Mouse (Mus musculus): ENCODE data around the gene Tmem87b. TPM values are rescaled to one million over a fixed set of nuclear protein-coding genes. Genes with fewer than 3 reads are reported as not detected.

Tmem87b gene
- polyA plus RNA-seq, 1 experiment from 2014 or later: 31.2 TPM

GRCm38 (mm10) chr2:128823893-128824292, 6.0 kb downstream of the Tmem87b start:
- Histone ChIP-seq H3K4me2 (replicated peaks) (no peak overlapping the region), H3K27ac (no peak overlapping the region), H3K9me3 (no peaks in the 10 kb centered on the region), H3K27me3 (no peaks in the 10 kb centered on the region), H3K9ac (no peak overlapping the region), H3K4me1 (peaks cover 3% of the 10 kb centered on the region), H3K36me3 (peaks cover 23% of the 10 kb centered on the region), H3K4me3 (no peak overlapping the region)
- ATAC-seq (ENCODE audit: insufficient number of reproducible peaks, insufficient read depth, low FRiP score, low TSS enrichment): no peak
- WGBS: 93% methylated on average over 5 of the region's 5 CpGs

DNA sequence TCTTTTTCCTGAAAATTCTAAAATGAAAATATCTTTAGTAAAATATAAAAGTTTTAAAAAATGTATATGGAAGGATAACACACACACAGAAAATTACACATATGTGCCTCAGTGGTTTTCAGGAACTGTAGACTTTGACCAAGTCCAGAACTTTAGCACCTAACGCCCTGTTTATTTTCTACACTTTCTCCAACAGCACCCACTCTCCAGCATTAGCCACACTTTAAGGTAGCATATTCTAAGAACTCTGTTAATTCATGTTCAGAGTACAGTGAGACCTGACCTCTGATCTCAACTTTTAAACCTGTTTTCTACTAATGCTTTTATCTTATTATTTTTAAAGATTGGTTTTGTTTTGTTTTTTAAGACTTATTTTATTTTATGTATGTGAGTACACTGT, 9.9 kb downstream of the Tmem87b start:
- no peak overlapping the region for H3K4me2 ChIP-seq (replicated peaks)
- WGBS: 93% methylated on average over 1 of the region's 1 CpGs
- peaks cover 43% of the 10 kb centered on the region for H3K36me3 ChIP-seq
- no peaks in the 10 kb centered on the region for H3K9me3 ChIP-seq
- no peaks in the 10 kb centered on the region for H3K27me3 ChIP-seq
- H3K4me1 ChIP-seq: no peaks in the 10 kb centered on the region
- H3K9ac ChIP-seq: no peak overlapping the region
- no peak overlapping the region for H3K4me3 ChIP-seq
- ATAC-seq (ENCODE audit: insufficient number of reproducible peaks, insufficient read depth, low FRiP score, low TSS enrichment): no peak
- no peak overlapping the region for H3K27ac ChIP-seq

- Histone ChIP-seq H3K27ac (no peak overlapping the region), H3K9me3 (no peaks in the 10 kb centered on the region), H3K36me3 (peaks cover 59% of the 10 kb centered on the region), H3K4me3 (no peak overlapping the region), H3K4me1 (no peaks in the 10 kb centered on the region), H3K9ac (no peak overlapping the region), H3K4me2 (replicated peaks) (no peak overlapping the region), H3K27me3 (no peaks in the 10 kb centered on the region)
- 89% methylated on average over 3 of the region's 3 CpGs for WGBS
- no peak for ATAC-seq (ENCODE audit: insufficient number of reproducible peaks, insufficient read depth, low FRiP score, low TSS enrichment)
Measured at GRCm38 (mm10) chr2:128832611-128833010, 14.7 kb downstream of the Tmem87b start.

- Histone ChIP-seq H3K9me3 (no peaks in the 10 kb centered on the region), H3K27ac (no peak overlapping the region), H3K4me2 (replicated peaks) (no peak overlapping the region), H3K4me1 (no peaks in the 10 kb centered on the region), H3K27me3 (no peaks in the 10 kb centered on the region), H3K9ac (no peak overlapping the region), H3K36me3 (peaks cover 62% of the 10 kb centered on the region), H3K4me3 (no peak overlapping the region)
- ATAC-seq (ENCODE audit: insufficient number of reproducible peaks, insufficient read depth, low FRiP score, low TSS enrichment): no peak
- WGBS: 92% methylated on average over 2 of the region's 2 CpGs
Measured at GRCm38 (mm10) chr2:128833035-128833434, 15.1 kb downstream of the Tmem87b start.

- no peak for ATAC-seq (ENCODE audit: insufficient number of reproducible peaks, insufficient read depth, low FRiP score, low TSS enrichment)
- H3K4me3 ChIP-seq: no peak overlapping the region
- H3K36me3 ChIP-seq: peaks cover 62% of the 10 kb centered on the region
- no peaks in the 10 kb centered on the region for H3K27me3 ChIP-seq
- WGBS: 88% methylated on average over 2 of the region's 2 CpGs
- no peaks in the 10 kb centered on the region for H3K9me3 ChIP-seq
- H3K9ac ChIP-seq: no peak overlapping the region
- no peak overlapping the region for H3K27ac ChIP-seq
- no peak overlapping the region for H3K4me2 ChIP-seq (replicated peaks)
- no peaks in the 10 kb centered on the region for H3K4me1 ChIP-seq
Measured at GRCm38 (mm10) chr2:128833435-128833834, 15.5 kb downstream of the Tmem87b start.

DNA sequence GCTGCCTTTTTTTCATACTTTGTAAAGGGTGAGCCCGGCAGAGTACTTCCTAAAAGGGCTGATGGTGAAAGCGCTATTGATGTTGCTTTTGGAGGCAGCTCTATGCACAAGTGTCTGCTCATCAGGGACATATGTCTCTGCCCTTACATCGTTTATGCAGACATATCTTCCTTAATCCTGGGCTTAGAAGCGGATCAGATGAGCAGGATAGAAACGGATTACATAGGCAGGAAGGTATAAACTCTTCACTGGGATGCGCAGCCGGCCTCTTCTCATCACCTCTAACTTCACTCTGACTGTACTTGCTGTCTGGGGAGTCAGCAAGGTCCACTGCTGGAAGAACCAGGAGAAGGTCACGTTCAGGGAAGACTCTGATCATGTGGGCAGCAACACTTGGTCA, 19.6 kb downstream of the Tmem87b start:
- 92% methylated on average over 8 of the region's 8 CpGs for WGBS
- H3K36me3 ChIP-seq: peaks cover 44% of the 10 kb centered on the region
- no peak for ATAC-seq (ENCODE audit: insufficient number of reproducible peaks, insufficient read depth, low FRiP score, low TSS enrichment)

GRCm38 (mm10) chr2:128838611-128839010, 20.7 kb downstream of the Tmem87b start:
- H3K36me3 ChIP-seq: peaks cover 55% of the 10 kb centered on the region
- no peak overlapping the region for H3K27ac ChIP-seq
- no peaks in the 10 kb centered on the region for H3K27me3 ChIP-seq
- no peak for ATAC-seq (ENCODE audit: insufficient number of reproducible peaks, insufficient read depth, low FRiP score, low TSS enrichment)
- no peak overlapping the region for H3K4me3 ChIP-seq
- no peaks in the 10 kb centered on the region for H3K9me3 ChIP-seq
- no peak overlapping the region for H3K4me2 ChIP-seq (replicated peaks)
- H3K9ac ChIP-seq: no peak overlapping the region
- H3K4me1 ChIP-seq: no peaks in the 10 kb centered on the region
- 92% methylated on average over 3 of the region's 3 CpGs for WGBS

More for the DNA sequence above, 19.6 kb downstream of the Tmem87b start:
- Histone ChIP-seq H3K4me1 (no peaks in the 10 kb centered on the region), H3K9ac (no peak overlapping the region), H3K9me3 (no peaks in the 10 kb centered on the region), H3K27ac (no peak overlapping the region), H3K4me3 (no peak overlapping the region), H3K27me3 (no peaks in the 10 kb centered on the region), H3K4me2 (replicated peaks) (no peak overlapping the region)

DNA sequence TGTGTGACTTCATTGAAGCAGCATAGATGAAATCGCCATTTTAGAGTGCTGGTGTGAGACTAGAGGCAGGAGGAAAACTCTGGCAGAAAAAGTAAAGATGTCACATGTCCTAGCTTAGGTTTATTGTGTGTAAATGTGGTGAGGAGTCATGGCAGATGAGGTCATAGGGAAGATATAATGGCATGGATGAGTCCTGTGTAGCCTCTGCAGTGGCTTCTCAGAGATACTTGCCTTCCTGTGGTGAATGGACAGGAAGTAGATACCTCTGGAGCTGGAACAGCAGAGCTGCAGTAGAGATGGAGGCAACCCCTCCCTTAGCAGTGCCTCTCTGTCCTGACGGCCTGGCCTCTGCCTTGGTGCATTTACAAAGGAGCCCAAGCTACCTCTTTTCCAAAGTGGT, 21.6 kb downstream of the Tmem87b start:
- no peaks in the 10 kb centered on the region for H3K27me3 ChIP-seq
- 88% methylated on average over 2 of the region's 2 CpGs for WGBS
- H3K4me3 ChIP-seq: no peak overlapping the region
- no peak overlapping the region for H3K9ac ChIP-seq
- no peak for ATAC-seq (ENCODE audit: insufficient number of reproducible peaks, insufficient read depth, low FRiP score, low TSS enrichment)
- H3K9me3 ChIP-seq: no peaks in the 10 kb centered on the region
- no peaks in the 10 kb centered on the region for H3K4me1 ChIP-seq
- no peak overlapping the region for H3K4me2 ChIP-seq (replicated peaks)
- no peak overlapping the region for H3K27ac ChIP-seq
- H3K36me3 ChIP-seq: peaks cover 52% of the 10 kb centered on the region

- H3K9ac ChIP-seq: no peak overlapping the region
- no peaks in the 10 kb centered on the region for H3K27me3 ChIP-seq
- no peaks in the 10 kb centered on the region for H3K4me1 ChIP-seq
- no peak overlapping the region for H3K4me3 ChIP-seq
- peaks cover 49% of the 10 kb centered on the region for H3K36me3 ChIP-seq
- H3K27ac ChIP-seq: no peak overlapping the region
- no peaks in the 10 kb centered on the region for H3K9me3 ChIP-seq
- 91% methylated on average over 8 of the region's 8 CpGs for WGBS
- no peak overlapping the region for H3K4me2 ChIP-seq (replicated peaks)
- ATAC-seq (ENCODE audit: insufficient number of reproducible peaks, insufficient read depth, low FRiP score, low TSS enrichment): no peak
Measured at GRCm38 (mm10) chr2:128842437-128842836, 24.5 kb downstream of the Tmem87b start.

DNA sequence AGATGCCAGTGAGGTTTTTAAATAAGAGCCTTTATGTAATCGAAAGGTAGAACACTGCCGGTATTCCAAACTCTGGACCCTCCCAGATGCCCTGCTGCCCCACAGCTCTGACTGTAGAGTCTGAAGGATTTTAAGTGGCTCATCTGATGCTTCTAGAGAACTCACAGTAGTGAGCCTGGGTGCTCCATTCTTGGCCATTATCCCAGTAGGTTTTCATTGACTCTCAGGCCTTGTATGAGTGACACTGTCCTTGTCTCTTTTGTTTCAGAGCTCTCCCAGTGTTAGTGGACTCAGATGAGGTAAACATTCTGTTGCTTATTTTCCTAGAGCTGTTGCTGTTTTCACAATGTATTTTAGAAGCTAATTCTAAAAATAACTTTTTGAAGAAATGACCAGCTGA, 32.1 kb downstream of the Tmem87b start:
- H3K27ac ChIP-seq: no peak overlapping the region
- no peaks in the 10 kb centered on the region for H3K27me3 ChIP-seq
- H3K9me3 ChIP-seq: no peaks in the 10 kb centered on the region
- H3K4me3 ChIP-seq: no peak overlapping the region
- WGBS: 92% methylated on average over 2 of the region's 2 CpGs
- H3K9ac ChIP-seq: no peak overlapping the region
- no peak overlapping the region for H3K4me2 ChIP-seq (replicated peaks)
- ATAC-seq (ENCODE audit: insufficient number of reproducible peaks, insufficient read depth, low FRiP score, low TSS enrichment): no peak
- no peaks in the 10 kb centered on the region for H3K4me1 ChIP-seq
- peaks cover 51% of the 10 kb centered on the region for H3K36me3 ChIP-seq

- H3K9me3 ChIP-seq: no peaks in the 10 kb centered on the region
- H3K9ac ChIP-seq: no peak overlapping the region
- no peaks in the 10 kb centered on the region for H3K27me3 ChIP-seq
- no peak overlapping the region for H3K27ac ChIP-seq
- 88% methylated on average over 1 of the region's 1 CpGs for WGBS
- H3K4me1 ChIP-seq: no peaks in the 10 kb centered on the region
- no peak overlapping the region for H3K4me3 ChIP-seq
- no peak overlapping the region for H3K4me2 ChIP-seq (replicated peaks)
- no peak for ATAC-seq (ENCODE audit: insufficient number of reproducible peaks, insufficient read depth, low FRiP score, low TSS enrichment)
- peaks cover 16% of the 10 kb centered on the region for H3K36me3 ChIP-seq
Measured at GRCm38 (mm10) chr2:128856673-128857072, 38.8 kb downstream of the Tmem87b start.

GRCm38 (mm10) chr2:128858962-128859361, 41.0 kb downstream of the Tmem87b start:
- H3K36me3 ChIP-seq: no peaks in the 10 kb centered on the region
- H3K27me3 ChIP-seq: 0 out of 2 replicates have a peak, but pooled peaks cover 2% of the 10 kb centered on the region
- WGBS: 84% methylated on average over 6 of the region's 6 CpGs
- H3K9me3 ChIP-seq: no peaks in the 10 kb centered on the region
- no peak overlapping the region for H3K4me3 ChIP-seq
- ATAC-seq (ENCODE audit: insufficient number of reproducible peaks, insufficient read depth, low FRiP score, low TSS enrichment): no peak
- H3K4me1 ChIP-seq: no peaks in the 10 kb centered on the region
- H3K4me2 ChIP-seq (replicated peaks): no peak overlapping the region
- no peak overlapping the region for H3K27ac ChIP-seq
- H3K9ac ChIP-seq: no peak overlapping the region

DNA sequence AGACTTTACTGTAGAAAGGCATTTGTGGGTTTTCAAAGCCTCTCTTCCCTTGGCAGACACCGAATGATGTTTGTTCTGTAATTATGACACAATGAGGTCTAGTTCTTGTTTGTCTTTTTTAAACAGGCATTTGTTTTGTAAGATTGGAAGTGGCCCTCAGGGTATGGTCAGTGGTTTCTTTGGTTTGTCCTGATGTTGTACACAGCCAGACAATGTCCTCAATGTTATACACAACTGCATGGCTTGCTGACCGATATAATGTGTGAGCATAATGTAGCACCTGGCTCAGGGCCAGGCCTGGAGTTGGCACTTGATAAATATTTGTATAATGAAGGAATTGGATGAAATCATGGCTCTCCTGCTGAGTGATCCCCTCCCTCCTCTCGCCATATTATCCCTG, 41.9 kb downstream of the Tmem87b start:
- 76% methylated on average over 3 of the region's 3 CpGs for WGBS
- no peak overlapping the region for H3K4me3 ChIP-seq
- ATAC-seq (ENCODE audit: insufficient number of reproducible peaks, insufficient read depth, low FRiP score, low TSS enrichment): no peak

More for the DNA sequence above, 41.9 kb downstream of the Tmem87b start:
- Histone ChIP-seq H3K4me2 (replicated peaks) (no peak overlapping the region), H3K4me1 (no peaks in the 10 kb centered on the region), H3K9ac (no peak overlapping the region), H3K27ac (no peak overlapping the region), H3K36me3 (no peaks in the 10 kb centered on the region), H3K9me3 (no peaks in the 10 kb centered on the region), H3K27me3 (0 out of 2 replicates have a peak, but pooled peaks cover 2% of the 10 kb centered on the region)

All from embryonic facial prominence, embryonic 12.5 days (tissue).